Mouse (Mus musculus) left cerebral cortex, adult 2 months (tissue): Measurements from ENCODE around the gene Ttc9. TPM values are rescaled to one million over a fixed set of nuclear protein-coding genes. Genes with fewer than 3 reads are reported as not detected.
A peak's percentile ranks its signal among the peaks of the same experiment; 100 is the strongest.

ENCODE experiments used
- DNase-seq, 2 experiments: peaks; one replicate each; pipeline ENCODE4 v3.0.0; 2021 to 2022; ENCODE audit warnings: low spot score in 2 of 2, mixed read lengths in 1 of 2; ENCODE audit errors: extremely low spot score in 1 of 2
- H3K27ac ChIP-seq: fragments of 200-600 bp; 2 replicates; pipeline ENCODE4 v1.8.1; 2022
- H3K4me3 ChIP-seq: fragments of 200-600 bp; 2 replicates; pipeline ENCODE4 v1.8.1; 2022
- CTCF ChIP-seq: fragments of 200-600 bp; IDR thresholded peaks from 2 replicates; pipeline ENCODE4 v1.8.1; 2022; ENCODE audit warnings: antibody characterized with exemption, mild to moderate bottlenecking, moderate library complexity
- intact Hi-C: fragments of 180-260 bp; cut with DNase I; formaldehyde crosslinking; loops from one replicate; pipeline ENCODE4 v1.15.1; 2025
- long read RNA-seq, 2 experiments: library from polyadenylated mRNA; stranded (forward); transcript quantifications; one replicate each; pipeline ENCODE4 v2.0.0; 2021; ENCODE audit warnings: borderline mapping rate in 2 of 2
- total RNA-seq, 2 experiments: library from RNA; stranded (reverse); gene quantifications; 2 replicates each; pipeline ENCODE4 v1.2.3; 2021

Gene Ttc9
- total RNA-seq: 10 to 100 TPM; 49.5 to 50.5 TPM
- long read RNA-seq, experiment 1, transcript Ttc9-201 (3 exons, 2,042 nt): major isoform, 99 of 106 reads
- long read RNA-seq, experiment 1, partial matches to known transcripts: 0 of 106 reads
- long read RNA-seq, experiment 1, other reads (novel, unspliced or antisense): 7 of 106 reads
- long read RNA-seq, experiment 2, transcript Ttc9-201 (3 exons, 2,042 nt): major isoform, 69 of 78 reads
- long read RNA-seq, experiment 2, partial matches to known transcripts: 0 of 78 reads
- long read RNA-seq, experiment 2, other reads (novel, unspliced or antisense): 9 of 78 reads

GRCm38 (mm10) chr12:81630915-81631660 is at the start of gene Ttc9:
Gene Ttc9 (plus strand): TSS chr12:81631249.
- intact Hi-C loops: loop anchor here (5.0 kb wide), 1 partner anchor 146 kb away; no protein-coding TSS in a partner anchor
- peak within 1 kb of the TSS; percentile 81 for H3K27ac ChIP-seq
- H3K4me3 ChIP-seq: peak within 1 kb of the TSS; percentile 67
- DNase-seq: peak; percentile 64 to 65
- no peak for TF ChIP-seq CTCF

DNA sequence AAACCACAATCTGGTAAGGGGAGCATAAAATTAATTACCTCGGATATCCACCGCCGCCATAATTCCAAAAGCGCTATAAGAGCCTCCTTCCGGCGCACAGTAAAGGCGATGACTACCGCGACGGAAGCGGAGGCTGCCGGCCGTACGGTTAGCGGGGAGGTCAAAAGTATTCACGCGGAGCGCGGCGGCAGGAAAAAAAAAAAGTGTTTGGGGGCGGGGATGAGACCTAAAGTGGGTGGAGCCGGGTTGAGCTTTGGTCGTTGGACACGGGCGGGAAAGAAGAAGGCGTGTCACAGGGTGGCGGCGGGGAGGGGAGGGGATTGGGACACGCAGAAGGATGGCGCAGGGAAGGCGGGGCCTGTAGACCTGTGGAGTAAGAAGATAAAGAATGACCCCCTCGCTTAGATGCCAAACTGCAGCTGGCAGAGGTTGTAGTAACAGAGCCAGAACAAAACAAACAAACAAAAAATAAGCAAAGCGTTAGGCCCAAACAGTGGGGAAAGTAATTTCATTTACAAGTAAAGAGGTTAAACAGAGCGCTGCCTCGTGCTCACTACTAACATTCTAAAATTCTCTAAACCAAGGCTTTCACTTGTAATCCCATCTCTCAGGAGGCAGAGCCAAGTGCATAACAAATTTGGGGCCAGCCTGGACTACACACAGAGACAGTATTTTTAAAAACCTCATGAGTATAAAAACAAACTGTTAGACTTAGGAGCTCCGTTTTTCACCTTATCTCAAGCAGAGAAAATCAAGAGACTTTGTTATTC is 36.0 kb upstream of the Ttc9 start, which contains the start of gene Med6:
Med6 (minus strand) TSS at position 107 of the 770 bp plus-strand sequence.
- intact Hi-C loops: loop anchor here (1.0 to 10.0 kb wide), 2 partner anchors 63 to 110 kb away; partner anchors contain the start of genes Cox16, Gm20498 and Synj2bp
- Histone ChIP-seq H3K27ac (peak within 1 kb of the TSS; percentile 48), H3K4me3 (peak within 1 kb of the TSS; percentile 88)
- DNase-seq: peak; percentile 90
- no peak for TF ChIP-seq CTCF

- no peak overlapping the region for H3K27ac ChIP-seq
- H3K4me3 ChIP-seq: no peak overlapping the region
- intact Hi-C loops: loop anchor here (10.0 kb wide), 1 partner anchor 112 kb away; the partner anchor contains the start of gene Cox16
- no peak for DNase-seq
- no peak for TF ChIP-seq CTCF
Measured at GRCm38 (mm10) chr12:81596547-81597262, 34.3 kb upstream of the Ttc9 start.

DNA sequence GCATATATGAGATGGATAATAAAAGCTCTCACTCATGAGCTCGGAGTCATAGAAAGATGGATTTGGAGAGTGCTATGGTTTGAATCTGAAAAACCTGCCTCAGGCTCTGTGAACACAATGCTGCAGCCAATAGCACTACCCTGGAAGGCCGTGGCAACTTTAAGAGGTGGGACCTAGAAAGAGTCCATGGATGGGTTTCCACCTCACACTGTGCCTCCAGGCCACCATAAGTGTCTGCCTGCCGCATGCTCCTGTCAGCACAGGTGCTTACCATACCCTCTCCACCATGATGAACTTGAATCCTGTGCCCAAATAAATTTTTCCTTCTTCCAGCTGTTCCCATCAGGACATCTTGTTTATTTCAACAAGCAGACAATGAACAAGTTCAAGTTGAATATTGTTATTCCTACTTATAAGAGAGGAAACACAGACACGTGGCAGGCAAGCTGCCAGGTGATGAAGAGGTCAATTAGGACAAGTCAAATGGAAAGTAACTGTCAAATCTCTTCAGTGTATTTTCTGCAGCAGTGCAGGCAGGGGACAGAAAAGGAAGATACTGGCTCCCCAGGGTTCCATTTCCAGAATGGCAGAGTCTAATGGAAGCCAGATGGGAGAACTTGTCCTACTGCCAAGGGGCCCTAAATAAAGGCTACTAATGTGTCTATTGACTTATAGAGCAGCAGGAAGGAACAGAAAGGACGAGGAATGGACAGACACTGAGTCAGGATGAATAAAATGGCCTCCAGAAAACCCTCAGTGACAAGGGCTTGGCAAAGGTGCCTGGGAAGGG is 25.9 kb upstream of the Ttc9 start:
- intact Hi-C loops: no loop called here
- H3K4me3 ChIP-seq: no peak overlapping the region
- no peak for DNase-seq
- TF ChIP-seq CTCF: no peak
- no peak overlapping the region for H3K27ac ChIP-seq

DNA sequence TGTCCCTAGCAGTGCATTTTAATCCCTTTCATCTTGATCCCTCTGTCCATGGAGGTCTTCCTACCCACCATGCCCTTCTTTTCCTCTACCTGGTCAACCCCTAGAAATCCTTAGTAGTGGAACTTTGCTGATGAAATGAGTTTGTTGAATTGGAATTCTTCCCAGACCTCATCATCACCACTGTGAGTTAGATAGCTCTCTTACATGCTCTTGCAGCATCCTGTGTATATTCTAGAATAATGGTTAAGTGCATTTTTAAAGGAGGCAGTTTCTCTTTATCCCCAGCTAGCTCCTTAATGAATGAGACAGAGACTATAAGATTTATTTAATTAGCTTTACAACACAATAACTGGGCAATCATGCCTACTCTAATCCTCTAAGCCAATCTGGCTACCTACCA is 21.6 kb upstream of the Ttc9 start:
- H3K27ac ChIP-seq: no peak overlapping the region
- intact Hi-C loops: no loop called here
- no peak overlapping the region for H3K4me3 ChIP-seq
- no peak for DNase-seq
- no peak for TF ChIP-seq CTCF

- intact Hi-C loops: loop anchor here (5.0 kb wide), 1 partner anchor 71 kb away; no protein-coding TSS in a partner anchor
- Histone ChIP-seq H3K27ac (no peak overlapping the region; the same call in 1 of the 2 replicates), H3K4me3 (no peak overlapping the region)
- no peak for TF ChIP-seq CTCF
- DNase-seq: peak; percentile 21 to 22
Measured at GRCm38 (mm10) chr12:81615807-81616206, 15.2 kb upstream of the Ttc9 start.

- no peak overlapping the region for H3K4me3 ChIP-seq
- peak; percentile 45 to 51 for DNase-seq
- intact Hi-C loops: loop anchor here (5.0 kb wide), 1 partner anchor 70 kb away; no protein-coding TSS in a partner anchor
- H3K27ac ChIP-seq: peak overlapping the region; percentile 53
- no peak for TF ChIP-seq CTCF
Measured at GRCm38 (mm10) chr12:81616980-81617379, 14.1 kb upstream of the Ttc9 start.

DNA sequence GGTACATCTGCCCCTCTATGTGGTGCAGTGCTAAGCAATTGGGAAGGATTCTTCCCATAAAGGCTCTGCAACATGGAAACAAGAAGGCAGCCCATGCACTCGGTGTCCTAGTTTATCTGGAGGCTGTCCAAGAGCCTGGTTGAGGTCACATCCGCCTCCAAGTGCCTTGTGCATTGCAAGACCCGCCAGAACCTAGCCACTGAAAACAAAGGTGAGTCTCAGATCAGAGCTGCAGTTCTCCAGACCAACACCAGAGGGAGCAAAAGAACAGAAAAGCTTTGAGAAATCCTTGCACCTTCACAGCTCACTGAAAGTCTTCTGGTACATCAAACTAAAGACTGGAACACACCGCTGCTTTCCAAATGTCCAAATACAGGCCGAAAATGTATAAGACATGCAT is 11.7 kb upstream of the Ttc9 start:
- intact Hi-C loops: loop anchor here (1.0 to 5.0 kb wide), 3 partner anchors 68 to 169 kb away; no protein-coding TSS in a partner anchor
- TF ChIP-seq CTCF: peak; percentile 93
- DNase-seq: peak; percentile 73 to 83
- no peak overlapping the region for H3K4me3 ChIP-seq
- H3K27ac ChIP-seq: no peak overlapping the region

- no peak for TF ChIP-seq CTCF
Measured at GRCm38 (mm10) chr12:81623377-81623776, 7.7 kb upstream of the Ttc9 start.

DNA sequence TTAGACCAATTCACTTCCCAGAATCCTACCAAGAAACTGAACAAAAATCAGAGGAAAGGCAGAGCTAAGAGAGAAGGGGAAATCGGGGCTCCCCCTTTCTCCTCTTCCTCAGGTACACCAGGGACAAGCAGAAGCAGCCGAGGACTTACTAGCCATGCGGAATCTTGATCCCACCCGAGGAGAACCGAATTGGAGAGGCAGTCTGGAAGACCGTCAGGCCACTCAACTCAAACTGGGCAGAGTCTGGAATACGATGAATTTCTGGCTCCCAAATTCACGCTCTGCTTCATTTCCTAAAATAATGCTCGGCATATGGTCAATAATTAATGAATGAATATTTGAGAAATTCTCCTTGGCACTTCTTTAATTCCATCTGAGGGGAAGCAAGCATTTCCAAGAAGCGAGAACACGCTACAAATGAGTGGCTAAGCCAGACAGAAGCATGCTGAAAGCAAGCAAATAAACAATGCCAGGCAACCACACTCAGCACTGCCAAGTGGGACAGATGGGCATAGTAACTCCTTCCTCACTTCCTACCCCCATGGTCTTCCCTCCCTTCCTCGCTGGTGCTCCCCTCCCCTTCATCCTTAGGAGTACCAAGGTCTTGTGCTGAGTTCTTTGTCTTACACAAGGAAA is 4.7 kb upstream of the Ttc9 start:
- intact Hi-C loops: no loop called here
- no peak for DNase-seq
- TF ChIP-seq CTCF: no peak
- no peak overlapping the region for H3K27ac ChIP-seq
- H3K4me3 ChIP-seq: no peak overlapping the region

More at GRCm38 (mm10) chr12:81623377-81623776, 7.7 kb upstream of the Ttc9 start:
- no peak for DNase-seq
- Histone ChIP-seq H3K4me3 (no peak overlapping the region), H3K27ac (no peak overlapping the region)
- intact Hi-C loops: no loop called here
